Mouse (Mus musculus): ENCODE data around the gene Dpyd. TPM values are rescaled to one million over a fixed set of nuclear protein-coding genes. Genes with fewer than 3 reads are reported as not detected.

Dpyd gene
- polyA plus RNA-seq, 1 experiment, result 5.3 TPM

GRCm38 (mm10) chr3:119361555-119362385 is 799.8 kb downstream of the Dpyd start:
- DNase-seq (ENCODE audit: low spot score), result no peak

- DNase-seq (ENCODE audit: low spot score), result no peak
These were observed 800.5 kb downstream of the Dpyd start for GRCm38 (mm10) chr3:119362392-119362791.

DNA sequence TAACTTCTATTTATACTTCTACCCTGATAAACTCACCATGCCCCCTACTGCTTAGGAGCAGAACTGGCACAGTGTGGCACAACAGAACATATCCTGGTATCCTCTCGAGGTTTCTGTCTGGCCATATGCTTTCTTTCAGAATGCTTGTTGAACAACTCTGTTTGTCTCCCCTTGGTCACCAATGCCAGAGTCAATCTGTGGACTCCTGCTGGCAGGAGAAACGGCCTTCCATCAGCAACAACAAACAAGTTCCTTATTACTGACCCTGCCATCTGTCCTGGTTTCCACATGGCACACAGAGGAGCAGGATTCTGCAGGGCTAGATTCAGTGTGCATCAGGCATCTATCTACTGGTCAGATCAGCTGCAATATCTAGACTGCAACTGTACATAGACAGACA is 807.0 kb downstream of the Dpyd start:
- DNase-seq (ENCODE audit: low spot score), result no peak

- DNase-seq (ENCODE audit: low spot score), result no peak
These were observed 819.2 kb downstream of the Dpyd start for GRCm38 (mm10) chr3:119381119-119381518.

DNA sequence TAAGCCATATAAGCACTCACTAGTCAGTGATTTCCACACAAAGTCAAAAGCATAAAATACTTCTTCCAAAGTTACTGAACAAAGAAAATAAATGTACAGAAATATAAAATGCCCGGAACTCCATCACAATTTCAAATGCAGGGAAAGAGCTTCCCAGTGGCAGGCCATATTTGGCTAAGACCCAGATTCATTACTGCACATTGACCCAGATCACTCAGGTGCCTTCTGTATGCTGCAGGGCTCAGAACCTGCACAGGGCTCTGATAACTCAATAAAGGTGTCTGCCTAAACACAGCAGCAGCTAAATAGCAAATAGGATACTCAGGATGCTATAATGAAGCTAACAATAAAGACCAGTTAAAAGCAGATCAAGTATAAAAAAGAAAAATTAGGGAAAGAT is 820.5 kb downstream of the Dpyd start:
- DNase-seq (ENCODE audit: low spot score), result no peak

DNA sequence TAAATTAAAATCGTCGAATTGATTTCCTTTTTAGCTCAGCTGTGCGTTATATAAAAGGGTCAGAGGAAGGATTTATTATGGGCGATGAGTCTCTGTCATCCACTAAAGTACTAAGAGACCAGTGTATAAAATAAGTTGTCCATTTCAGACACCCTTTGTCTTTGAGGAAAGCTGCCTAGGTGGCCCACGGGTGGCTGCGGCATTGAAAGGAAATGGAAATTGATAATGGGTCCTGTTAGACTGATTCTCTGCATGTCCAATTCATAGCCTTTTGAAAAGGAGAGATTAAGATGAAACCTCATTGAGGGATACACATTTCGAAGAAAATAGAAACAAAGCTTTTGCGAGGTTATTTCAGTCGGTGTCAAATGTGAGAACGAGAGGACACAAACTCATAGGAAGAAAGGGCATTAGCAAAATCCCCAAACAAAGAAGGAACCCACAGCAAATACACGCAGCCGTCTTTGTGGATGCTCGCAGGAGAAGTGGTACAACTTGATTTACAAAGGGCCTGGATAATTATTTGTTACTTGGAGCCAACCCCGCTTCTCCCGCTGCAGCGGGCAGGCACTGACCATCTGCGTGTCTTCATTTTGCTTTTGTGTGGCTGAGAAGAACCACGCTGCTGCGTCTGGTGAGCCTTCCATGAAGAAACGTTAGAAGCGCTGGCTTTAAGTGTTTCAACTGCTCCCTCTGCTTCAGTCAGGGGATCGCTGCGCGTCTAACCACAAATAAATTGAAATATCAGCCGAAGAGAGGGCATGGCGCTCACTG is 825.6 kb downstream of the Dpyd start:
- no peak for DNase-seq (ENCODE audit: low spot score)

DNA sequence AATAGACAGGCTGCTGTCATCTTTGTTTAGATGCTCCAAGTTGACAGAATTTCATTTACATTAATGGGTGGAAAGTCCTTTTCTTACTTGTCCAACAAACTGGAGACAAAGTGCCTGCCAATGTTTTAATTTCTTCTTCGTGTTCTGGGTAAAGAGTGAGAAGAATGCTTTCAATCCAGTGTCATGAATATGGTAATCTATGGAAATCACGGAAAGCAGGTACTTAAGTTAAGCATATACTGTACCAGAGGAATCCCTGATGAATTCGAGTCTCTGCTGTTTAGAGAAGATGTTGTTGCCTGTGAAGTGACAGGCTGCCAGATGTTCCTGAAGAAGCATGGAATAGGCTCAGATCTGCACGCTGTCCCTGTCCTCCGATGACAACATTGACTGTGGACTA is 835.3 kb downstream of the Dpyd start:
- DNase-seq (ENCODE audit: low spot score), result no peak

- no peak for DNase-seq (ENCODE audit: low spot score)
These were observed 841.2 kb downstream of the Dpyd start for GRCm38 (mm10) chr3:119402836-119403728.

DNA sequence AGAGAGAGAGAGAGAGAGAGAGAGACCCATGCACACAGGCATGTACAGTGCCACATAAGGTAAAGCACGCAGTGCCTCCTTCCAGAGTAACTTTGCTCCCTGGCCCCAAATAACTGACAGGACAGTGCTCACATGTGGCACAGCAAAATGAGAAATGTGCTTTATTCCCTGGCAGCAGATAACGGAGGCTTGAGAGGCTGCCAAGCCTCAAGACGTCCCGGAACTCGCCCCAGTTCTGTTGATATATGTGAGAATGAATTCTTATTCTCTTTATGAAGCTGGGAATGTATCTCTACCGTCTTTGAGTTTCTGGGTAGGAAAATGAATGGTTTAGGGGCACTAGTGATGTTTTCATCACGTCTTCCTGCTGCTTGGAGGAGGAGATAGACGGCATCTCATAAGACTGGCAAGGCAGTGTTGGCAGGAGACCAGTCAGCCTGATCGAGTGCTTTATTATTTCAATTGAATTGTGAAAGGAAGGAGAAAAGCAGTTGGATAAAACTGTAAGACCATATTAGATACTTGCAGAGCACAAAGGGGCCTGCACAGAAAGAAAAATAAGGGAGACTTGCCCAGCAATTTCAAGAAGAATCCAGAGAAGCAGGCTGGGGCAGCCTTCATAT is 857.3 kb downstream of the Dpyd start:
- DNase-seq (ENCODE audit: low spot score), result no peak

- no peak for DNase-seq (ENCODE audit: low spot score)
These were observed 857.8 kb downstream of the Dpyd start for GRCm38 (mm10) chr3:119419745-119420144.

DNA sequence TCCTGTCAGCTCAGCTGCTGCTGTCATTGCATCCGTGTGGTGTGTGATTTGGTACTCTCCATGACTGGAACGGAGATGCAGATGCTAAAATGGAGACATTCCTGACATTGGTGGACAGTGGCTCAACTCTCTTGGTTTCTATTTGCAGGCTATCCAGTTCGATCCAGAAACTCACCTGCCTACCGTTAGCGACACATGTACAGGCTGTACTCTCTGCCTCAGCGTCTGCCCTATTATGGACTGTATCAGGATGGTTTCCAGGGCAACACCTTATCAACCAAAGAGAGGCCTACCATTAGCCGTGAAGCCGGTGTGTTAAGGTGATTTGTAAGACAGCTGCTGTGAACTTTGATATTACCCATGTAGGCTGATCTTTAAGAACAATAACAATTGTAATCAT is 869.4 kb downstream of the Dpyd start:
- no peak for DNase-seq (ENCODE audit: low spot score)

GRCm38 (mm10) chr3:119431757-119432156 is 869.8 kb downstream of the Dpyd start:
- DNase-seq (ENCODE audit: low spot score), result no peak

DNA sequence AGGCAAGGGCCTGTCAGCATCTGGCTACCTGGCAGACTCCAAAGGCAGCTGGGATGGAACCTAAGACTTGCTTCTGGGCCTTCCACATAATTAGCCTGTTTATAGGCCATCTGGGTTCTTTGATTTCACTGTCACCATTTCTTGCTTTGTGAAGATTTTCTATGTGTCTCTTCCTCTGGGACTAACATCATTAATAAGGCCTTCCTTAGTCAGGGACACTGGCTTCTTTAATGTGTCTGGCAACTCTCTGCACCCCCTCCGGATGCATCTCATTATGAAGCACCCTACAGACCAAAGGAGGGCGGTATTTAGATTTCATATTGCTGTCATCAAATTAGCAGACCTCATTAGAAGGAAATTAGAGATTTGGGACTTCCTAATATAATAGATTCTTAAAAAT is 885.6 kb downstream of the Dpyd start:
- DNase-seq (ENCODE audit: low spot score), result no peak

DNA sequence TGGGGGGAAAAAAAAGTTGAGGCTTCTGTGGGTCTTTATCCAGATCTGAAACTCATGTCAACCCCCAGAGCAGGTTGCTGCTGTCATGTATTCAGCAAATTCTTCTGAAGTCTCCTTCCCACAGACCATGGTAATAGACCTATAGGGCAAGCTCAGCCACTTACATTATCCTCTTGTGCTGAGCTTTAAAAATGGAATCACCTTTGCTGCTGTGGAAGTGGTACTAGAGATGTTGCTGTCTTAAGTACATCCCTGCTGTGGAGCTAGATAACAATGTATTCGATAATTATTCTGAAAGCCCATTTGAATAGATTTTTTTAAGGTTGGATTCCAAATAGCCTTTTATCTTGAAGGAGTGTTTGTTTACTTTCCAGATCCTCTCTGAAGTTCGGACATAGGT is 902.1 kb downstream of the Dpyd start:
- no peak for DNase-seq (ENCODE audit: low spot score)

- DNase-seq (ENCODE audit: low spot score), result no peak
These were observed 902.5 kb downstream of the Dpyd start for GRCm38 (mm10) chr3:119464479-119464878.

DNA sequence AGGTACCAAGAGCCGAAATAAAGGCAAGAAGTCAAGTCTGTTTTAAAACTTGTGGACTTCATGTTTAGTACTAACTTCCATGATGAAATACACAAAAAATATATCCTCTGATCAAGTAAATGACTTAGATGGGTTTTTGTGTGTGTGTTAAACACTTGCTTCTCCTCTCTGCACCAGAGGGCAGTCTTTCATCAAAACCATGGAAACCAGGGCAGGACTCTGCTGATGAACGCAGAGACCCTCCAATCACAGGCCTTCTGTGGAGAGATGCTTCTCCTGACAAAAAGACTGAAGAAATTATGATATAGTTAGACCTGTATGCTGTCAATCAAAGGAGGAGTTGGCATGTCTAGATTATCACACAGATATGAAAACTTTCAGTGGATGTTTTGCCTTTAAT is 905.8 kb downstream of the Dpyd start:
- no peak for DNase-seq (ENCODE audit: low spot score)

Data from urinary bladder, adult 2 months (tissue).